Mouse (Mus musculus) cerebellum, adult 2 months (tissue): ENCODE data around the gene Npnt. TPM values are rescaled to one million over a fixed set of nuclear protein-coding genes. Genes with fewer than 3 reads are reported as not detected.

ENCODE experiments used
- DNase-seq, 2 experiments: peaks; one replicate each; pipeline ENCODE4 v3.0.0; 2021
- H3K27ac ChIP-seq: fragments of 200-500 bp; 2 replicates; pipeline ENCODE4 v1.5.1; 2012; ENCODE audit warnings: low read length, control low read depth, inconsistent platforms; ENCODE audit not compliant: insufficient read depth
- H3K27me3 ChIP-seq: fragments of 200-500 bp; 2 replicates; pipeline ENCODE4 v1.6.1; 2012; ENCODE audit warnings: inconsistent platforms, mild to moderate bottlenecking, low read length, moderate library complexity; ENCODE audit not compliant: control insufficient read depth, insufficient read depth
- H3K4me1 ChIP-seq: fragments of 200-500 bp; 2 replicates; pipeline ENCODE4 v1.6.1; 2011; ENCODE audit warnings: low read length; ENCODE audit not compliant: control insufficient read depth, insufficient read depth
- H3K4me3 ChIP-seq: fragments of 200-500 bp; replicated peaks from 2 replicates; pipeline ENCODE3; 2011; ENCODE audit warnings: mild to moderate bottlenecking, low read depth, low read length, control low read depth; ENCODE audit not compliant: insufficient read depth
- CTCF ChIP-seq: fragments of 200-500 bp; IDR thresholded peaks from 2 replicates; pipeline ENCODE4 v1.5.1; 2011; ENCODE audit warnings: low read depth, mild to moderate bottlenecking, control low read depth, low read length, moderate library complexity, borderline replicate concordance; ENCODE audit not compliant: insufficient read depth
- POLR2A ChIP-seq: fragments of 200-500 bp; IDR thresholded peaks from 2 replicates; pipeline ENCODE4 v1.6.1; 2011; ENCODE audit warnings: low read length, control low read depth, borderline replicate concordance; ENCODE audit not compliant: insufficient read depth
- WGBS: fragments of 180-500 bp; shearing (Covaris S2); methylation state at CpG from one replicate; pipeline ENCODE4 v1.1.7; 2018; 5-methylcytosine and 5-hydroxymethylcytosine counted together
- polyA plus RNA-seq: library from polyadenylated mRNA; depleted of rRNA; stranded (reverse); fragments of >200 nt; gene quantifications from 2 replicates; pipeline ENCODE4 v1.2.3, GENCODE M21; 2012

Npnt gene
- polyA plus RNA-seq, 1 experiment = 3.6 TPM

GRCm38 (mm10) chr3:132945669-132946068 lies 4.4 kb downstream of the Npnt start:
- Histone ChIP-seq H3K27ac (no peak overlapping the region), H3K4me3 (no peak overlapping the region), H3K27me3 (no peaks in the 10 kb centered on the region; the same call in 1 of the 2 replicates), H3K4me1 (no peaks in the 10 kb centered on the region; the same call in 1 of the 2 replicates)
- TF ChIP-seq CTCF = no peak
- no peak for TF ChIP-seq POLR2A
- WGBS = 51% methylated on average over 7 of the region's 7 CpGs
- DNase-seq = no peak

GRCm38 (mm10) chr3:132944609-132945008 lies 5.5 kb downstream of the Npnt start:
- Histone ChIP-seq H3K4me3 (no peak overlapping the region), H3K27ac (no peak overlapping the region), H3K27me3 (no peaks in the 10 kb centered on the region), H3K4me1 (no peaks in the 10 kb centered on the region; the same call in 1 of the 2 replicates)
- no peak for DNase-seq
- WGBS = 62% methylated on average over 3 of the region's 3 CpGs
- TF ChIP-seq CTCF (no peak), POLR2A (no peak)

- TF ChIP-seq POLR2A = no peak
- no peak for TF ChIP-seq CTCF
- H3K4me1 ChIP-seq = no peaks in the 10 kb centered on the region; the same call in 1 of the 2 replicates
- 83% methylated on average over 7 of the region's 7 CpGs for WGBS
- no peak overlapping the region for H3K27ac ChIP-seq
- H3K4me3 ChIP-seq = no peak overlapping the region
- DNase-seq = no peak
- no peaks in the 10 kb centered on the region for H3K27me3 ChIP-seq
These were observed 5.9 kb downstream of the Npnt start for GRCm38 (mm10) chr3:132944193-132944592.

GRCm38 (mm10) chr3:132942778-132943177 lies 7.3 kb downstream of the Npnt start:
- no peak for DNase-seq
- no peaks in the 10 kb centered on the region for H3K27me3 ChIP-seq
- no peak overlapping the region for H3K27ac ChIP-seq
- H3K4me3 ChIP-seq = no peak overlapping the region
- WGBS = 93% methylated on average over 6 of the region's 6 CpGs
- no peak for TF ChIP-seq CTCF
- no peak for TF ChIP-seq POLR2A
- no peaks in the 10 kb centered on the region; the same call in 1 of the 2 replicates for H3K4me1 ChIP-seq

GRCm38 (mm10) chr3:132940181-132940990 lies 9.7 kb downstream of the Npnt start:
- TF ChIP-seq CTCF (no peak), POLR2A (no peak)
- WGBS = 82% methylated on average over 10 of the region's 10 CpGs
- no peaks in the 10 kb centered on the region for H3K27me3 ChIP-seq
- H3K4me3 ChIP-seq = no peak overlapping the region
- H3K4me1 ChIP-seq = no peaks in the 10 kb centered on the region
- DNase-seq = no peak
- no peak overlapping the region for H3K27ac ChIP-seq

GRCm38 (mm10) chr3:132939006-132939405 lies 11.1 kb downstream of the Npnt start:
- TF ChIP-seq POLR2A (no peak), CTCF (no peak)
- H3K27me3 ChIP-seq = no peaks in the 10 kb centered on the region
- no peak for DNase-seq
- H3K4me1 ChIP-seq = no peaks in the 10 kb centered on the region
- H3K4me3 ChIP-seq = no peak overlapping the region
- H3K27ac ChIP-seq = no peak overlapping the region
- WGBS = 68% methylated on average over 8 of the region's 8 CpGs

GRCm38 (mm10) chr3:132934649-132935048 lies 15.4 kb downstream of the Npnt start:
- WGBS = 4% methylated on average over 2 of the region's 2 CpGs
- H3K27me3 ChIP-seq = no peaks in the 10 kb centered on the region
- no peak overlapping the region for H3K27ac ChIP-seq
- H3K4me1 ChIP-seq = no peaks in the 10 kb centered on the region
- no peak for DNase-seq
- no peak overlapping the region for H3K4me3 ChIP-seq
- TF ChIP-seq POLR2A (no peak), CTCF (no peak)

- Histone ChIP-seq H3K27ac (no peak overlapping the region), H3K27me3 (no peaks in the 10 kb centered on the region), H3K4me1 (no peaks in the 10 kb centered on the region), H3K4me3 (no peak overlapping the region)
- WGBS = 77% methylated on average over 4 of the region's 4 CpGs
- no peak for DNase-seq
- TF ChIP-seq POLR2A (no peak), CTCF (no peak)
These were observed 18.6 kb downstream of the Npnt start for GRCm38 (mm10) chr3:132931526-132931925.
